Mouse (Mus musculus) natural killer cell, adult 2 months (primary cell): ENCODE results near the gene Nudt4.

ENCODE experiments used
- DNase-seq, 2 experiments: peaks; one replicate each; pipeline ENCODE4 v3.0.0; 2022; ENCODE audit warnings: low spot score in 2 of 2

The Nudt4 gene

GRCm38 (mm10) chr10:95539841-95540240, 24.1 kb downstream of the Nudt4 start:
- no peak for DNase-seq

- DNase-seq = no peak
Measured at GRCm38 (mm10) chr10:95539260-95539659, 24.7 kb downstream of the Nudt4 start.

- no peak for DNase-seq
Measured at GRCm38 (mm10) chr10:95536222-95536541, 27.8 kb downstream of the Nudt4 start.

GRCm38 (mm10) chr10:95535399-95536221, 28.3 kb downstream of the Nudt4 start:
- DNase-seq = no peak

- DNase-seq = no peak
Measured at GRCm38 (mm10) chr10:95533382-95533781, 30.6 kb downstream of the Nudt4 start.

- no peak for DNase-seq
Measured at GRCm38 (mm10) chr10:95532916-95533315, 31.0 kb downstream of the Nudt4 start.

- no peak for DNase-seq
Measured at GRCm38 (mm10) chr10:95530551-95531121, 33.3 kb downstream of the Nudt4 start.

GRCm38 (mm10) chr10:95526495-95527122, 37.3 kb downstream of the Nudt4 start:
- DNase-seq = no peak

- DNase-seq = no peak
Measured at GRCm38 (mm10) chr10:95525871-95526270, 38.1 kb downstream of the Nudt4 start.

- DNase-seq = no peak
Measured at GRCm38 (mm10) chr10:95525037-95525675, 38.8 kb downstream of the Nudt4 start.

- no peak for DNase-seq
Measured at GRCm38 (mm10) chr10:95517656-95518055, 46.3 kb downstream of the Nudt4 start.

GRCm38 (mm10) chr10:95515293-95515931, 48.5 kb downstream of the Nudt4 start:
- peak in 1 of 2 experiments; percentile 23 for DNase-seq

GRCm38 (mm10) chr10:95514656-95515292, 49.2 kb downstream of the Nudt4 start, which contains the start of gene Ube2n:
TSS of gene Ube2n (plus strand) at chr10:95515145.
- peak; percentile 95 to 96 for DNase-seq

- DNase-seq = no peak
Measured at GRCm38 (mm10) chr10:95513768-95514556, 50.0 kb downstream of the Nudt4 start.

GRCm38 (mm10) chr10:95512635-95513034, 51.3 kb downstream of the Nudt4 start:
- no peak for DNase-seq

- DNase-seq = no peak
Measured at GRCm38 (mm10) chr10:95509263-95509662, 54.7 kb downstream of the Nudt4 start.

GRCm38 (mm10) chr10:95508793-95509192, 55.2 kb downstream of the Nudt4 start:
- no peak for DNase-seq

- DNase-seq = no peak
Measured at GRCm38 (mm10) chr10:95508126-95508525, 55.8 kb downstream of the Nudt4 start.

- no peak for DNase-seq
Measured at GRCm38 (mm10) chr10:95504341-95504740, 59.6 kb downstream of the Nudt4 start.

- DNase-seq = no peak
Measured at GRCm38 (mm10) chr10:95503443-95504235, 60.3 kb downstream of the Nudt4 start.
